Mouse (Mus musculus) stomach, embryonic 15.5 days (tissue): Measurements from ENCODE around the gene Ccdc7b. TPM values are rescaled to one million over a fixed set of nuclear protein-coding genes. Genes with fewer than 3 reads are reported as not detected.
"Not testable (repeated sequence)": the region's sequence is repeated elsewhere in the genome, so short reads cannot be mapped to it uniquely, and the experiment has no call there.

Experiments
- ATAC-seq: fragments of 200-750 bp; cut with Nextera tagmentation; 2 replicates; pipeline ENCODE4 v1.8.0; 2017; ENCODE audit warnings: low read depth, moderate number of reproducible peaks, moderate TSS enrichment; ENCODE audit not compliant: insufficient read depth, low FRiP score
- H3K27ac ChIP-seq: fragments of 300-500 bp; sonication (generic); 2 replicates; pipeline ENCODE4 v1.5.1; 2015; ENCODE audit warnings: mild to moderate bottlenecking, inconsistent platforms
- H3K27me3 ChIP-seq: fragments of 300-500 bp; sonication (generic); replicated peaks from 2 replicates; pipeline ENCODE4 v1.6.1; 2015; ENCODE audit warnings: inconsistent platforms
- H3K36me3 ChIP-seq: fragments of 300-500 bp; sonication (generic); 2 replicates; pipeline ENCODE4 v1.6.1; 2015; ENCODE audit warnings: inconsistent platforms
- H3K4me1 ChIP-seq: fragments of 300-500 bp; sonication (generic); 2 replicates; pipeline ENCODE4 v1.6.1; 2015; ENCODE audit warnings: inconsistent platforms
- H3K4me2 ChIP-seq: fragments of 300-500 bp; sonication (generic); 2 replicates; pipeline ENCODE4 v1.6.1; 2015; ENCODE audit warnings: mild to moderate bottlenecking, inconsistent platforms
- H3K4me3 ChIP-seq: fragments of 300-500 bp; sonication (generic); replicated peaks from 2 replicates; pipeline ENCODE4 v1.5.1; 2015; ENCODE audit warnings: inconsistent platforms
- H3K9ac ChIP-seq: fragments of 300-500 bp; sonication (generic); 2 replicates; pipeline ENCODE4 v1.6.1; 2015; ENCODE audit warnings: inconsistent platforms
- H3K9me3 ChIP-seq: fragments of 300-500 bp; sonication (generic); 2 replicates; pipeline ENCODE4 v1.6.1; 2016; ENCODE audit warnings: inconsistent platforms
- WGBS: fragments of 180-500 bp; shearing (Covaris S2); methylation state at CpG from one replicate; pipeline ENCODE4 v1.1.7; 2015; 5-methylcytosine and 5-hydroxymethylcytosine counted together
- polyA plus RNA-seq: library from polyadenylated mRNA; unstranded; fragments of >200 nt; fragmentation: Nextera tagmentation; extraction: Ambion mirVana; gene quantifications from 2 replicates; pipeline ENCODE4 v1.2.1, GENCODE M21; 2015

Gene Ccdc7b
- not detected in 2 replicates for polyA plus RNA-seq

- not testable (repeated sequence) for H3K4me1 ChIP-seq, H3K4me2 ChIP-seq, ATAC-seq, H3K9me3 ChIP-seq, H3K36me3 ChIP-seq, H3K27me3 ChIP-seq, H3K4me3 ChIP-seq, H3K9ac ChIP-seq, H3K27ac ChIP-seq
- WGBS, result 53% methylated on average over 1 of the region's 10 CpGs
Measured at GRCm38 (mm10) chr8:129066834-129067233, at the start of gene Ccdc7b. Gene Ccdc7b, plus strand, starts transcription at chr8:129067134.

GRCm38 (mm10) chr8:129065417-129065816 lies 1.5 kb upstream of the Ccdc7b start, which contains the start of gene Ccdc7a:
Gene Ccdc7a, minus strand, starts transcription at chr8:129065517.
- not testable (repeated sequence) for H3K4me2 ChIP-seq, H3K9me3 ChIP-seq, ATAC-seq

DNA sequence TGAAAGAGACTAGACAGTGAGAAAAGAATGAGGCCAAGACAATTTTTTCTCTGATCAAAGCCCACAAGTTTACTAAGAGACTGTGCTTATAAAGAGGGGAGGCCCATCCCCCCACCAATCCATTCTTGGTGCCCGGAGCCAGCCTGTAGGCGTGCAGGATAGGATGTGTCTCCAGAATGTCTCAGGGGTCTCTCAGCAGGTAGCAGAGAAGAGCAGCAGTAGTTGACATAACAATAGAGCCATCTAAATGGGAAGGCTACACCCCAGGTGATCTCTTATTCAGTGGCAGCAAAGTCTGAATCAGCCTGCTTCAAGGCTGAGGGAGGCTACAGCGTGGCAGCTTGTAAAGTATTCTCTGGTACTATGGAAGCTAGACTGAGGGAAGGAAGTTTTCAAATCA lies 48.8 kb downstream of the Ccdc7b start:
- not testable (repeated sequence) for H3K36me3 ChIP-seq, H3K27ac ChIP-seq, H3K9ac ChIP-seq, H3K4me2 ChIP-seq, H3K27me3 ChIP-seq, H3K4me3 ChIP-seq, H3K4me1 ChIP-seq, ATAC-seq, H3K9me3 ChIP-seq
- 61% methylated on average over 3 of the region's 3 CpGs for WGBS

More at GRCm38 (mm10) chr8:129065417-129065816, 1.5 kb upstream of the Ccdc7b start, which contains the start of gene Ccdc7a:
- WGBS, result 76% methylated on average over 2 of the region's 11 CpGs
- H3K36me3 ChIP-seq, H3K4me3 ChIP-seq, H3K9ac ChIP-seq, H3K4me1 ChIP-seq, H3K27me3 ChIP-seq, H3K27ac ChIP-seq: not testable (repeated sequence)

GRCm38 (mm10) chr8:129131561-129131960 lies 64.6 kb downstream of the Ccdc7b start, which contains the start of gene Gm10999:
Gene Gm10999, minus strand, starts transcription at chr8:129131661.
- Histone ChIP-seq H3K9me3 (no peaks in the 10 kb centered on the region), H3K4me2 (no peak within 1 kb of the TSS), H3K9ac (no peak within 1 kb of the TSS), H3K36me3 (no peaks in the 10 kb centered on the region), H3K27ac (no peak within 1 kb of the TSS), H3K4me3 (no peak within 1 kb of the TSS), H3K4me1 (no peaks in the 10 kb centered on the region), H3K27me3 (no peaks in the 10 kb centered on the region)
- 68% methylated on average over 1 of the region's 1 CpGs for WGBS
- ATAC-seq, result no peak

DNA sequence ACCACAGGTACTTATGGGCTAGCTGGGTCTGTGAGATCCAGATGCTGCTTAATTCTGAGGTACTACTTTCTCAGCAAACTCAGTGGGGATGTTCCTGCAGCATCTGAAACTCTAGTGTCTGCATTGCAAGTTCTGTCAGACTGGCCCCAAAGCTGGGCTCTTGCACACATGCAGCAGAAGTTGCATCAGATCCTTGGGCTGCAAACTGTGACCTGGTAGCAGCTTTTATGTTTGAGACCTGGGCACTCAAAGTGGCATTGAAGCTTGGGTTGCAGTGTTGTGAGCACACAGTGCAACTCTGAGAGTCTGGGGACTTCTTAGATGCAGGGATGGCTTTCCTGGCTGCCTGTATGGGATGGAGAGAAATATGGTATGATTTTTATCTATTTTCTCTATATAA lies 66.5 kb downstream of the Ccdc7b start:
- ATAC-seq, result no peak
- Histone ChIP-seq H3K4me1 (no peaks in the 10 kb centered on the region), H3K27ac (no peak overlapping the region), H3K4me2 (no peak overlapping the region), H3K4me3 (no peak overlapping the region), H3K27me3 (no peaks in the 10 kb centered on the region), H3K9ac (no peak overlapping the region), H3K36me3 (no peaks in the 10 kb centered on the region), H3K9me3 (no peaks in the 10 kb centered on the region)

Other genes starting within 250 kb of the Ccdc7b start
- gene Ccdc7a, start 1.6 kb upstream of the Ccdc7b start, polyA plus RNA-seq, result not detected in 2 replicates
- not detected in 2 replicates for gene Gm10999, start 64.5 kb downstream of the Ccdc7b start, polyA plus RNA-seq
- gene 2610044O15Rik8, start 167.3 kb downstream of the Ccdc7b start, polyA plus RNA-seq, result 19.1 and 20.9 TPM in 2 replicates